Mouse (Mus musculus) hindbrain, embryonic 11.5 days (tissue): ENCODE measurements at regions not wholly inside any gene's neighbourhood (a gene's known extent, or its start where the extent isn't known, plus 50 kb on each side); places are given as distances from the start of the nearest gene placed in this dataset.
"Not testable (repeated sequence)": the region's sequence is repeated elsewhere in the genome, so short reads cannot be mapped to it uniquely, and the experiment has no call there.

Experiments
- ATAC-seq: fragments of 200-750 bp; cut with Nextera tagmentation; 2 replicates; pipeline ENCODE4 v1.8.0; 2017; ENCODE audit warnings: mild to moderate bottlenecking, moderate TSS enrichment, moderate library complexity; ENCODE audit not compliant: low FRiP score
- DNase-seq: peaks from one replicate; pipeline ENCODE4 v3.0.0-alpha.2; 2015; ENCODE audit warnings: low spot score
- H3K27ac ChIP-seq: fragments of 300-500 bp; sonication (generic); 2 replicates; pipeline ENCODE4 v1.5.1; 2014; ENCODE audit warnings: mild to moderate bottlenecking, low read depth, low read length
- H3K27me3 ChIP-seq: fragments of 300-500 bp; sonication (generic); 2 replicates; pipeline ENCODE4 v1.6.1; 2014; ENCODE audit warnings: mild to moderate bottlenecking, low read length, moderate library complexity, mixed read lengths; ENCODE audit not compliant: control insufficient read depth, insufficient read depth
- H3K36me3 ChIP-seq: fragments of 300-500 bp; sonication (generic); 2 replicates; pipeline ENCODE4 v1.6.1; 2014; ENCODE audit warnings: mild to moderate bottlenecking, low read length, moderate library complexity, mixed read lengths; ENCODE audit not compliant: control insufficient read depth, insufficient read depth
- H3K4me1 ChIP-seq: fragments of 300-500 bp; sonication (generic); replicated peaks from 2 replicates; pipeline ENCODE4 v1.6.1; 2014; ENCODE audit warnings: low read length, mixed read lengths; ENCODE audit not compliant: control insufficient read depth, insufficient read depth
- H3K4me2 ChIP-seq: fragments of 300-500 bp; sonication (generic); replicated peaks from 2 replicates; pipeline ENCODE4 v1.6.1; 2014; ENCODE audit warnings: mild to moderate bottlenecking, low read depth, low read length
- H3K4me3 ChIP-seq: fragments of 300-500 bp; sonication (generic); 2 replicates; pipeline ENCODE4 v1.5.1; 2014; ENCODE audit warnings: low read depth, low read length
- H3K9ac ChIP-seq: fragments of 300-500 bp; sonication (generic); 2 replicates; pipeline ENCODE4 v1.6.1; 2014; ENCODE audit warnings: low read depth, low read length
- H3K9me3 ChIP-seq: fragments of 300-500 bp; sonication (generic); 2 replicates; pipeline ENCODE4 v1.6.1; 2016; ENCODE audit warnings: low read length; ENCODE audit not compliant: control insufficient read depth
- WGBS: fragments of 180-500 bp; shearing (Covaris S2); extraction: QIAGEN DNeasy Blood & Tissue Kit; methylation state at CpG from one replicate; pipeline ENCODE4 v1.1.7; 2014; 5-methylcytosine and 5-hydroxymethylcytosine counted together

GRCm38 (mm10) chr15:16909396-16909795 is 180.8 kb downstream of the Cdh9 start:
- Histone ChIP-seq H3K9ac (no peak overlapping the region), H3K27me3 (no peaks in the 10 kb centered on the region), H3K27ac (no peak overlapping the region), H3K36me3 (no peaks in the 10 kb centered on the region), H3K4me1 (no peaks in the 10 kb centered on the region), H3K9me3 (no peaks in the 10 kb centered on the region), H3K4me3 (no peak overlapping the region), H3K4me2 (no peak overlapping the region)
- DNase-seq (no peak), ATAC-seq (no peak)
- WGBS: 86% methylated on average over 1 of the region's 1 CpGs

- not testable (repeated sequence) for H3K4me2 ChIP-seq, H3K27ac ChIP-seq, ATAC-seq, H3K36me3 ChIP-seq, H3K4me1 ChIP-seq, H3K9me3 ChIP-seq, H3K27me3 ChIP-seq, H3K4me3 ChIP-seq, DNase-seq, H3K9ac ChIP-seq
- WGBS: 83% methylated on average over 3 of the region's 3 CpGs
Measured at GRCm38 (mm10) chr15:16909941-16910340, 181.4 kb downstream of the Cdh9 start.

- H3K4me2 ChIP-seq: no peak overlapping the region
- WGBS: 64% methylated on average over 2 of the region's 2 CpGs
- H3K9me3 ChIP-seq: no peaks in the 10 kb centered on the region
- no peaks in the 10 kb centered on the region for H3K4me1 ChIP-seq
- no peaks in the 10 kb centered on the region for H3K36me3 ChIP-seq
- no peak overlapping the region for H3K4me3 ChIP-seq
- H3K27ac ChIP-seq: no peak overlapping the region
- DNase-seq (no peak), ATAC-seq (no peak)
- no peak overlapping the region for H3K9ac ChIP-seq
- no peaks in the 10 kb centered on the region for H3K27me3 ChIP-seq
Measured at GRCm38 (mm10) chr15:16914966-16915569, 186.5 kb downstream of the Cdh9 start.

DNA sequence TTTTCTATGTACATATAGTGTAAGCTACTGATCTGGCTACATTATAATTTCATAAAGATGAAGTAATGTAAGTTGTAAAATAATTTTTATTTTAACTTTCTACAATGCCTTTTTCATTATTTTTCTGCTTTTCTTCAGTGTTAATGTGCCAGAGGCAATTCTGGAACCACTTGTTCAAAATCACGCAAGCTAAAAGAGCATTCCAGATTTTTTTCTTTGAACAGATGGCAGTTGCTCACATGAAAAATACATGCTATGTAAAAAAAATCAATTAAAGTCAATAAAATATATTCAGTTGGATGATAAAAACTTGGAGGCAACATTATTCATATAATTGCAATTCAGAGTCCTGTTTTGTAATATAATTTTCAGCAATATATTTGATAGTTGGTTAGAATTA is 194.7 kb downstream of the Cdh9 start:
- DNase-seq: no peak
- WGBS: 96% methylated on average over 1 of the region's 1 CpGs
- Histone ChIP-seq H3K36me3 (no peaks in the 10 kb centered on the region), H3K9me3 (no peaks in the 10 kb centered on the region), H3K4me1 (no peaks in the 10 kb centered on the region), H3K27ac (no peak overlapping the region), H3K4me2 (no peak overlapping the region), H3K4me3 (no peak overlapping the region), H3K9ac (no peak overlapping the region), H3K27me3 (no peaks in the 10 kb centered on the region)
- no peak for ATAC-seq

- Histone ChIP-seq H3K4me3 (no peak overlapping the region), H3K27me3 (no peaks in the 10 kb centered on the region), H3K9ac (no peak overlapping the region), H3K9me3 (no peaks in the 10 kb centered on the region), H3K27ac (no peak overlapping the region), H3K4me2 (no peak overlapping the region), H3K4me1 (no peaks in the 10 kb centered on the region), H3K36me3 (no peaks in the 10 kb centered on the region)
- ATAC-seq (no peak), DNase-seq (no peak)
- WGBS: 92% methylated on average over 2 of the region's 2 CpGs
Measured at GRCm38 (mm10) chr15:16933137-16933677, 204.7 kb downstream of the Cdh9 start.

- no peak overlapping the region for H3K4me3 ChIP-seq
- no peak overlapping the region for H3K4me2 ChIP-seq
- no peaks in the 10 kb centered on the region for H3K27me3 ChIP-seq
- H3K9me3 ChIP-seq: no peaks in the 10 kb centered on the region
- no peak overlapping the region for H3K9ac ChIP-seq
- no peaks in the 10 kb centered on the region for H3K36me3 ChIP-seq
- ATAC-seq (no peak), DNase-seq (no peak)
- no peaks in the 10 kb centered on the region for H3K4me1 ChIP-seq
- H3K27ac ChIP-seq: no peak overlapping the region
- WGBS: 86% methylated on average over 3 of the region's 3 CpGs
Measured at GRCm38 (mm10) chr15:16934438-16934837, 205.9 kb downstream of the Cdh9 start.

DNA sequence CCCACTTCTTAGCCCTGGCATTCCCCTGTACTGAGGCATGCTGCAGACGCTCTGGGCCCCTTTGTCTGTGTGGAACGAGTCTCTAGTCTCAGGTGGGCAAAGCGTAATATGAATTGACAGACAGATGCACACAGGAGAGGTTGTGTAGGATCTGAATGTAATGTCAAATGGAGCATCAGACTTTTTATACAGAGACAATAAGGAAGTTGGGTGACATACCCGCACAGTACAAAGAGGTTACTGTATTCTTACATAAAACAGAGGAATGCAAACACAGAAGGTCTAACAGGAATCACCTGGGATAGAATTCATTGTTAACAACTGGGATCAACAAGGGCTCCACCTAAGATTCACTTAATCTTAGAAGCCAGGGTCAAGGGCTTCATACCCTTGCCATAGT is 247.3 kb downstream of the Cdh9 start:
- not testable (repeated sequence) for H3K9me3 ChIP-seq, H3K4me1 ChIP-seq, ATAC-seq, H3K27me3 ChIP-seq, H3K4me3 ChIP-seq, DNase-seq, H3K4me2 ChIP-seq, H3K36me3 ChIP-seq, H3K27ac ChIP-seq, H3K9ac ChIP-seq
- 79% methylated on average over 4 of the region's 4 CpGs for WGBS

- Histone ChIP-seq H3K4me2 (no peak overlapping the region), H3K9ac (no peak overlapping the region), H3K4me3 (no peak overlapping the region), H3K9me3 (no peaks in the 10 kb centered on the region), H3K27me3 (no peaks in the 10 kb centered on the region), H3K36me3 (no peaks in the 10 kb centered on the region), H3K27ac (no peak overlapping the region), H3K4me1 (no peaks in the 10 kb centered on the region)
- ATAC-seq (no peak), DNase-seq (no peak)
- WGBS: 7% methylated on average over 1 of the region's 1 CpGs
Measured at GRCm38 (mm10) chr15:16990848-16991247, 262.3 kb downstream of the Cdh9 start.

GRCm38 (mm10) chr15:16995667-16996066 is 267.1 kb downstream of the Cdh9 start:
- no peak for ATAC-seq
- Histone ChIP-seq H3K4me2 (no peak overlapping the region), H3K9me3 (no peaks in the 10 kb centered on the region), H3K27ac (no peak overlapping the region), H3K27me3 (no peaks in the 10 kb centered on the region), H3K36me3 (no peaks in the 10 kb centered on the region), H3K4me1 (no peaks in the 10 kb centered on the region), H3K9ac (no peak overlapping the region), H3K4me3 (no peak overlapping the region)
- no peak for DNase-seq
- 87% methylated on average over 1 of the region's 1 CpGs for WGBS
